Mouse (Mus musculus): Measurements from ENCODE around the gene Gm13694. TPM values are rescaled to one million over a fixed set of nuclear protein-coding genes. Genes with fewer than 3 reads are reported as not detected.
A peak's percentile ranks its signal among the peaks of the same experiment; 100 is the strongest.
"Not testable (repeated sequence)": the region's sequence is repeated elsewhere in the genome, so short reads cannot be mapped to it uniquely, and the experiment has no call there.

The Gm13694 gene
- polyA plus RNA-seq, 1 experiment = not detected

- H3K27me3 ChIP-seq (ENCODE audit: control insufficient read depth, insufficient read depth, insufficient read length) = no peaks in the 10 kb centered on the region
- no peak overlapping the region for H3K4me2 ChIP-seq (ENCODE audit: low read depth)
- H3ac ChIP-seq (ENCODE audit: control insufficient read depth, insufficient read length) = no peak overlapping the region
- H3K4me3 ChIP-seq = no peak overlapping the region
- H3K36me3 ChIP-seq (ENCODE audit: control insufficient read depth, insufficient read depth) = no peaks in the 10 kb centered on the region
- no peaks in the 10 kb centered on the region for H3K79me2 ChIP-seq (ENCODE audit: control insufficient read depth, insufficient read depth)
- TF ChIP-seq USF1 (IDR thresholded peaks at IDR 0.05; ENCODE audit: low read depth) (no peak), POLR2A (IDR thresholded peaks at IDR 0.05; ENCODE audit: insufficient read length, low read depth) (no peak), REST (IDR thresholded peaks at IDR 0.05; ENCODE audit: insufficient read depth, insufficient read length) (no peak), MYOD1 (IDR thresholded peaks at IDR 0.05; ENCODE audit: control insufficient read depth in 1 of 3, insufficient read length in 2 of 3, low read depth in 2 of 3) (no peak), CEBPB (IDR thresholded peaks at IDR 0.05; ENCODE audit: insufficient read depth, poor library complexity, severe bottlenecking) (no peak), SRF (IDR thresholded peaks at IDR 0.05; ENCODE audit: control insufficient read depth, insufficient read length, low read depth) (no peak), POLR2AphosphoS2 (IDR thresholded peaks at IDR 0.05; ENCODE audit: insufficient read length, low read depth) (no peak)
These were observed 35.8 kb downstream of the Gm13694 start for GRCm38 (mm10) chr2:84014572-84014971.

- not testable (repeated sequence) for H3K36me3 ChIP-seq (ENCODE audit: control insufficient read depth, insufficient read depth); H3K27me3 ChIP-seq (ENCODE audit: control insufficient read depth, insufficient read depth, insufficient read length); H3K4me3 ChIP-seq; H3K79me2 ChIP-seq (ENCODE audit: control insufficient read depth, insufficient read depth); H3K4me2 ChIP-seq (ENCODE audit: low read depth); H3ac ChIP-seq (ENCODE audit: control insufficient read depth, insufficient read length)
These were observed 37.6 kb downstream of the Gm13694 start for GRCm38 (mm10) chr2:84016291-84016690.

- TF ChIP-seq REST (IDR thresholded peaks at IDR 0.05; ENCODE audit: insufficient read depth, insufficient read length) (no peak), MYOG (IDR thresholded peaks at IDR 0.05; ENCODE audit: control insufficient read depth in 1 of 3, insufficient read depth in 1 of 3, insufficient read length in 2 of 3, low read depth in 2 of 3) (no peak), POLR2A (IDR thresholded peaks at IDR 0.05; ENCODE audit: insufficient read length, low read depth) (no peak), MAX (IDR thresholded peaks at IDR 0.05; ENCODE audit: low read depth) (no peak), USF1 (IDR thresholded peaks at IDR 0.05; ENCODE audit: low read depth) (no peak), TCF3 (IDR thresholded peaks at IDR 0.05; ENCODE audit: insufficient read length, low read depth) (no peak), SRF (IDR thresholded peaks at IDR 0.05; ENCODE audit: control insufficient read depth, insufficient read length, low read depth) (no peak), TCF12 (IDR thresholded peaks at IDR 0.05; ENCODE audit: insufficient read depth, poor library complexity, severe bottlenecking) (no peak), E2F4 (IDR thresholded peaks at IDR 0.05; ENCODE audit: insufficient read depth) (no peak), MYOD1 (IDR thresholded peaks at IDR 0.05; ENCODE audit: control insufficient read depth in 1 of 3, insufficient read length in 2 of 3, low read depth in 2 of 3) (no peak), POLR2AphosphoS2 (IDR thresholded peaks at IDR 0.05; ENCODE audit: insufficient read length, low read depth) (no peak), CEBPB (IDR thresholded peaks at IDR 0.05; ENCODE audit: insufficient read depth, poor library complexity, severe bottlenecking) (no peak)
- no peak overlapping the region for H3K4me3 ChIP-seq
- peak overlapping the region; percentile 8 for H3K4me2 ChIP-seq (ENCODE audit: low read depth)
- H3K79me2 ChIP-seq (ENCODE audit: control insufficient read depth, insufficient read depth) = no peaks in the 10 kb centered on the region
- no peaks in the 10 kb centered on the region for H3K27me3 ChIP-seq (ENCODE audit: control insufficient read depth, insufficient read depth, insufficient read length)
- H3K36me3 ChIP-seq (ENCODE audit: control insufficient read depth, insufficient read depth) = no peaks in the 10 kb centered on the region
- no peak overlapping the region for H3ac ChIP-seq (ENCODE audit: control insufficient read depth, insufficient read length)
These were observed 39.6 kb downstream of the Gm13694 start for GRCm38 (mm10) chr2:84018330-84018729.

- Histone ChIP-seq H3ac (ENCODE audit: control insufficient read depth, insufficient read length) (no peak overlapping the region), H3K27me3 (ENCODE audit: control insufficient read depth, insufficient read depth, insufficient read length) (no peaks in the 10 kb centered on the region), H3K79me2 (ENCODE audit: control insufficient read depth, insufficient read depth) (no peaks in the 10 kb centered on the region), H3K4me3 (no peak overlapping the region), H3K36me3 (ENCODE audit: control insufficient read depth, insufficient read depth) (no peaks in the 10 kb centered on the region), H3K4me2 (ENCODE audit: low read depth) (no peak overlapping the region)
- no peak for TF ChIP-seq TCF3 (IDR thresholded peaks at IDR 0.05; ENCODE audit: insufficient read length, low read depth)
- TF ChIP-seq POLR2A (IDR thresholded peaks at IDR 0.05; ENCODE audit: insufficient read length, low read depth) = no peak
- TF ChIP-seq TCF12 (IDR thresholded peaks at IDR 0.05; ENCODE audit: insufficient read depth, poor library complexity, severe bottlenecking) = no peak
- TF ChIP-seq MAX (IDR thresholded peaks at IDR 0.05; ENCODE audit: low read depth) = no peak
- no peak for TF ChIP-seq MYOG (IDR thresholded peaks at IDR 0.05; ENCODE audit: control insufficient read depth in 1 of 3, insufficient read depth in 1 of 3, insufficient read length in 2 of 3, low read depth in 2 of 3)
- TF ChIP-seq MYOD1 (IDR thresholded peaks at IDR 0.05; ENCODE audit: control insufficient read depth in 1 of 3, insufficient read length in 2 of 3, low read depth in 2 of 3) = no peak
- TF ChIP-seq SRF (IDR thresholded peaks at IDR 0.05; ENCODE audit: control insufficient read depth, insufficient read length, low read depth) = no peak
- TF ChIP-seq REST (IDR thresholded peaks at IDR 0.05; ENCODE audit: insufficient read depth, insufficient read length) = no peak
- TF ChIP-seq CEBPB (IDR thresholded peaks at IDR 0.05; ENCODE audit: insufficient read depth, poor library complexity, severe bottlenecking) = no peak
- TF ChIP-seq E2F4 (IDR thresholded peaks at IDR 0.05; ENCODE audit: insufficient read depth) = no peak
These were observed 41.0 kb downstream of the Gm13694 start for GRCm38 (mm10) chr2:84019519-84020305.

- Histone ChIP-seq H3K4me3 (no peak overlapping the region), H3K36me3 (ENCODE audit: control insufficient read depth, insufficient read depth) (no peaks in the 10 kb centered on the region), H3K27me3 (ENCODE audit: control insufficient read depth, insufficient read depth, insufficient read length) (no peaks in the 10 kb centered on the region), H3ac (ENCODE audit: control insufficient read depth, insufficient read length) (no peak overlapping the region), H3K4me2 (ENCODE audit: low read depth) (no peak overlapping the region), H3K79me2 (ENCODE audit: control insufficient read depth, insufficient read depth) (no peaks in the 10 kb centered on the region)
- no peak for TF ChIP-seq MYOG (IDR thresholded peaks at IDR 0.05; ENCODE audit: control insufficient read depth in 1 of 3, insufficient read depth in 1 of 3, insufficient read length in 2 of 3, low read depth in 2 of 3)
These were observed 43.2 kb downstream of the Gm13694 start for GRCm38 (mm10) chr2:84021930-84022329.
